Mouse (Mus musculus) colon, adult 2 months (tissue): ENCODE measurements around the gene Glis1. TPM values are rescaled to one million over a fixed set of nuclear protein-coding genes. Genes with fewer than 3 reads are reported as not detected.

Experiments used
- polyA plus RNA-seq: library from polyadenylated mRNA; depleted of rRNA; stranded (reverse); fragments of >200 nt; gene quantifications from 2 replicates; pipeline ENCODE4 v1.2.3, GENCODE M21; 2012; rRNA removed

The Glis1 gene
- 0.39 and 0.99 TPM in 2 replicates for polyA plus RNA-seq

DNA sequence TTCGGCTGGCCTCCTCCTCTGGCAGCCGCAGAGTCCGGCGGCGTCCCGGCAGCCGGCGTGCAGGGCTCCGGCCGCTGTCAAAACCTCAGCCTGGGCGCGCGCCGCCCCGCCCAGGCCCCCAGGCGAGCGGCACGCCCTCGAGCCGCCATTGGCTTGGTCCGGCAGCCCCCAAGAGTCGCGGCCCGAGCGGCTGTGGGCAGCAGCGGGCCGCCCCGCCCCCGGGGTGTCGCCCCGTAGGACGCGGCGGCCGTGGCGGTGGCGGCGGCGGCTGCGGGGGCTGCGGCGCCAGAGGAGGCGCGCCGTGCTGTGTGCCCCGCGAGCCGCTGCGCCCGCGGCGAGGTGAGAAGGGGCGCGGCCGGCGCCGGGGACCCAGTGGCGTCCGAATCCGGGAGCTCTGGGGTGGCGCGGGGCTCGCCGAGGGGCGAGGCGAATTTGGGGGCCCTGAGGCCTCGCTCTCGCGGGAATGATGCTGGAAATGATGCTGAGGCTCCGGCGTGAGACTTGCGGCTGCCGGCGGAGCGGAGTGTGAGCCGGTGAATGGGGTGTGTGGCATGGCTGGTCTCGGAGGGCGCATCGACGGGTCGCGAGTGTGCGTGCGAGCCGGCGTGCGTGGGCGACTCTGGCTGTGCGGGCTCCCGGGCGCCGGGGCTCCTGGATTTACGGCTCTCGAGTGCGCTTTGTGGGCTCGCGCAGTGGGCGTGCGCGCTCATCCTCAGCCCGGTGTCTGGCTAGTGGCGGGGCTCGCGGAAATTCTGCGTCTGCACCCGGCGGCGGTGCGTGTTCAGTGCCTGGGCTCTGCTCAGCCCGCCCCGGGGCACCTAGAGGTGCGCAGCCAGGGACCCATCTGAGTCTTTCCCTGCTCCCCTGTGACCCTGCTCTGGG, at the start of gene Glis1:
Gene Glis1, plus strand, starts transcription at position 236 of the 882 bp plus-strand sequence.

DNA sequence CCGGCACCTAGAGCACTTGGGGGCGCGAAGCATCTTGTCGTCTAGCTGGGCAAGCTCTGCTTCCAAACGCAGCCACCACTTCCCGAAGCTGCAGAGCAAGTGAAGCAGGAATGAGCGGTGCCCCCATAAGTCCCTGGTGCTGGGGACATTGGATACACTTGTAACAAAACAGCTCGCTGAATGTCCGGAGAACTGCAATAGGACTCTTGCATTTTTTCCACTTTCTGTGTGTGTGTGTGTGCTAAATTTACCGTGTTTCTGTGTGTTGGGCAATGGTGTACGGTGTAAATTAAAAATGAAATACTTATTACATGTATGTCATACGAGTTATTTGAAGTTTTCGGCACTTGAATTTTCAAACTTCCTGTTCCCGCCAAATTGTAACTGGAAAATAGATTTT, 249.7 kb downstream of the Glis1 start, which contains the start of gene Dmrtb1:
Gene Dmrtb1, minus strand, starts transcription at position 101 of the 400 bp plus-strand sequence.

Other genes with a start within 250 kb of the Glis1 start
- 0.89 and 0.99 TPM in 2 replicates for gene Ldlrad1, start 225.4 kb upstream of the Glis1 start, polyA plus RNA-seq
- 32.1 and 33.3 TPM in 2 replicates for gene Lrrc42, start 181.1 kb upstream of the Glis1 start, polyA plus RNA-seq
- 3.6 and 5.5 TPM in 2 replicates for gene Hspb11, start 181.0 kb upstream of the Glis1 start, polyA plus RNA-seq
- gene Dio1, start 127.4 kb upstream of the Glis1 start, polyA plus RNA-seq, result 42.5 and 54.8 TPM in 2 replicates
- gene Yipf1, start 120.2 kb upstream of the Glis1 start, polyA plus RNA-seq, result 82.5 and 98.2 TPM in 2 replicates
- 10.0 and 11.5 TPM in 2 replicates for gene Ndc1, start 66.8 kb upstream of the Glis1 start, polyA plus RNA-seq
- not detected in 2 replicates for gene Dmrtb1, start 249.6 kb downstream of the Glis1 start, polyA plus RNA-seq